Mouse (Mus musculus): ENCODE results near the gene Erbin. TPM values are rescaled to one million over a fixed set of nuclear protein-coding genes. Genes with fewer than 3 reads are reported as not detected.

Gene Erbin
- polyA plus RNA-seq, 1 experiment from 2014 or later = 8.8 TPM

DNA sequence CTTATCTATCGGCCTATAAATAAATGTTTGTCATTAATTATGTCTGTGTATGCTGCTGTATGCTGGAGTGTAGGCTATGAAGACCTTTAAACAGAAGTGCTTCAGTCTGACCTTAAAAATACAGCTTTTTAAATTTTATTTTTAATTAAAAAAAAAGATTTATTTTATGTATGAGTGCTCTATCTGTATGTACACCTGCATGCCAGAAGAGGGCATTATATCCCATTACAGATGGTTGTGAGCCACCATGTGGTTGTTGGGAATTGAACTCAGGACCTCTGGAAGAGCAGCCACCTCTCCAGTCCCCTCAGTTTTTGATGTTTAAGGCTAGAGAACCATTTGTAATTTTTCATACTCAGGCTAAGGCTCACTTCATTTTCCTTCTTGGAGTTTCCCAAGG lies 119.3 kb downstream of the Erbin start:
- no peaks in the 10 kb centered on the region for H3K36me3 ChIP-seq (ENCODE audit: control insufficient read depth, insufficient read depth)
- H3K9ac ChIP-seq (replicated peaks; ENCODE audit: low read depth, low read length) = no peak overlapping the region
- ATAC-seq = no peak
- 100% methylated on average over 1 of the region's 1 CpGs for WGBS
- H3K4me1 ChIP-seq (replicated peaks; ENCODE audit: control insufficient read depth, insufficient read depth, low read length) = peaks cover 11% of the 10 kb centered on the region
- no peak overlapping the region for H3K4me2 ChIP-seq (ENCODE audit: low read length)
- H3K4me3 ChIP-seq (replicated peaks; ENCODE audit: low read length) = no peak overlapping the region
- H3K27me3 ChIP-seq (replicated peaks; ENCODE audit: control insufficient read depth, insufficient read depth, low read length) = no peaks in the 10 kb centered on the region
- no peak overlapping the region for H3K27ac ChIP-seq (ENCODE audit: low read length)
- H3K9me3 ChIP-seq (ENCODE audit: control insufficient read depth, low read length) = no peaks in the 10 kb centered on the region

DNA sequence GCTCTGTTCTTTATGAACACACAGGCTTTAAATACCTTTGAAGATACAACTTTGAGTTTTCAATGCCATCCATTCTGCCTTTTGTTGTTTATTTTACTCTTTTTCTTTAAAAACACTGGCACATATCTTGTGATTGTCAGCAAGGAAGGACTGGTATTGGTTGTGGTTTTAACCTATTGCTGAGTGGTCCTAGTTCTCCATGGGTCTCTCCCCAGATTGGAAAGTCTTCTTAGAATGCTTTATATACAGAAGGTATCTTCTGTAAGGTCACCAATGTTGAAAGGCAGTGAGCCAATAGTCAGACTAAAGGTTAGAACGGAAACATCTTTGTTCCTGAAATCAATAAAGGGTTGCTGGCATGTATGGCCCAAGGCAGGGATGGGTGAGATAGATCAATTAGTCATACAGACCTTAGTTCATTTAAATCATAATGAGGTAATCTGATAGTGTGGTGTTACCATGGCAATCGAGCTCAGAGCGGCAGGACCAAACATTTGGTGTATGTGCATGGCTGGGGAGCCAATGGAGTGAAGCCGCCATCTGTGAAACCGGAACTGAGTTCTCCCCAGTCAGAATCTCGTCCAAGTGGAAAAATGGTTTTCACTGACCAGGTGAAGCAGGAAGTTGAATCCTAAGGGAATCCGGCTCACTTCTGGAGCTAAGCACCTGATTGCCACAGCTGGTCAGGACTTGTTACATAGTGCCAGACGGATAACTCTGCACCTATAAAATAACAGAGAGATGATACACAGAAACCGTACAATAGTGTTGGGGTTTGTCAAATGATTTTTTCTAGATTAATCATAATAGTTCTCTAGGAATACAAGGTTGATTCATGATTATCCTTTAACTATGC lies 125.4 kb downstream of the Erbin start:
- no peak overlapping the region for H3K4me2 ChIP-seq (ENCODE audit: low read length)
- peak; percentile 86 for ATAC-seq
- H3K9ac ChIP-seq (replicated peaks; ENCODE audit: low read depth, low read length) = no peak overlapping the region
- no peaks in the 10 kb centered on the region for H3K9me3 ChIP-seq (ENCODE audit: control insufficient read depth, low read length)
- H3K4me1 ChIP-seq (replicated peaks; ENCODE audit: control insufficient read depth, insufficient read depth, low read length) = 0 out of 2 replicates have a peak, but pooled peaks cover 3% of the 10 kb centered on the region
- WGBS = 46% methylated on average over 9 of the region's 9 CpGs
- no peak overlapping the region for H3K4me3 ChIP-seq (replicated peaks; ENCODE audit: low read length)
- H3K27me3 ChIP-seq (replicated peaks; ENCODE audit: control insufficient read depth, insufficient read depth, low read length) = no peaks in the 10 kb centered on the region
- H3K27ac ChIP-seq (ENCODE audit: low read length) = no peak overlapping the region
- no peaks in the 10 kb centered on the region for H3K36me3 ChIP-seq (ENCODE audit: control insufficient read depth, insufficient read depth)

DNA sequence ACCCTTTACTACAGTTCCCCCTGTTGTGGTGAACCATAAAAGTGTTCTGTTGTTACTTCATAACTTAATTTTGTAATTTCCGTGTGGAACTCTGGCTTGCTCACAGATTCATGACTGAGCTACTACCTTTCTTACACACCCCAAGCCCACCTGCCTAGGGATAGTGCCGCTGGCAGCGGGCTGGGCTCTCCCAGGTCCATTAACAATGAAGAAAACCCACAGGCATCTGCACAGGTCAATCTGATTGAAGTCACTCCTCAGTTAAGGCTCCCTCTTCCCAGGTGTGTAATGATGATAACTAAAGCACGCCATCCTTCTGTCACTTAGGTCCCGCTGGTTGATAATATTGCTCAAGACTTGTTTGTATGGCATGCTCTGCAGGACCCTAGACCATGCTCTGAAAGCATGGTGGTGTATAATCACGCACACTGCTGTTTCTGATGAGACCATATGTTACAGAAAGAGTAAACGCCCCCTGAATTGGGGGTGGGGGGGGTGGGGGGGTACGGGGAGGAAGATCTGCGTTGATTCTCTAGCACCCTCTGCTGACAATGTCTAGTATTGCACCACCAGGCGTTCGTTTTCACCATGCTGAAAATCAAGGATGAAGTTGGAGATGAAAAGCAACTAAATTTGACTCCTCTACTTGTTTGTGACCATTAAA lies 140.3 kb downstream of the Erbin start:
- no peaks in the 10 kb centered on the region for H3K36me3 ChIP-seq (ENCODE audit: control insufficient read depth, insufficient read depth)
- no peak overlapping the region for H3K27ac ChIP-seq (ENCODE audit: low read length)
- H3K4me3 ChIP-seq (replicated peaks; ENCODE audit: low read length) = no peak overlapping the region
- no peaks in the 10 kb centered on the region for H3K27me3 ChIP-seq (replicated peaks; ENCODE audit: control insufficient read depth, insufficient read depth, low read length)
- WGBS = 35% methylated on average over 11 of the region's 11 CpGs
- H3K4me1 ChIP-seq (replicated peaks; ENCODE audit: control insufficient read depth, insufficient read depth, low read length) = peaks cover 5% of the 10 kb centered on the region
- no peak overlapping the region for H3K9ac ChIP-seq (replicated peaks; ENCODE audit: low read depth, low read length)
- ATAC-seq = peak; percentile 74
- H3K9me3 ChIP-seq (ENCODE audit: control insufficient read depth, low read length) = no peaks in the 10 kb centered on the region
- no peak overlapping the region for H3K4me2 ChIP-seq (ENCODE audit: low read length)

DNA sequence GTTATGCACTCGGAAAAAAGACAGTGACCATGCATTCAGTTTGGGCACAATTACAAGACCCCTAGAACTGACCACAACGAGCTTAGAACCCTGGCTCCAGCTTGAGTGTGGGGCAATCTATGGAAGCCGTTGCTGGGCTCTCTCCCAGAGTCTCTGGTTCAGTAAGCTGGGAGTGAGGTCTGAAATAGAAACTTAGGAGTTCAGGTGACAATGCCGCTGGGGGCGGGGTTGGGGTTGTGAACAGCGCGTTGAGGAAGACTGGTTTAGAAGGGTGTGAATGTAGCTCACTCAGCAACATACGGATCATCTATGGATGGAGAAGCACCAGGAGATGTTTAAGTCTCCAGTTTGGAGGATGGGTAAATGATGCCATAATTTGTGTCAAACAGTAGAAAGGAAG lies 143.2 kb downstream of the Erbin start:
- H3K4me2 ChIP-seq (ENCODE audit: low read length) = no peak overlapping the region
- H3K9me3 ChIP-seq (ENCODE audit: control insufficient read depth, low read length) = no peaks in the 10 kb centered on the region
- no peaks in the 10 kb centered on the region for H3K36me3 ChIP-seq (ENCODE audit: control insufficient read depth, insufficient read depth)
- no peaks in the 10 kb centered on the region for H3K27me3 ChIP-seq (replicated peaks; ENCODE audit: control insufficient read depth, insufficient read depth, low read length)
- ATAC-seq = no peak
- no peak overlapping the region for H3K27ac ChIP-seq (ENCODE audit: low read length)
- WGBS = 72% methylated on average over 8 of the region's 8 CpGs
- H3K4me1 ChIP-seq (replicated peaks; ENCODE audit: control insufficient read depth, insufficient read depth, low read length) = peaks cover 19% of the 10 kb centered on the region
- no peak overlapping the region for H3K9ac ChIP-seq (replicated peaks; ENCODE audit: low read depth, low read length)
- H3K4me3 ChIP-seq (replicated peaks; ENCODE audit: low read length) = no peak overlapping the region

DNA sequence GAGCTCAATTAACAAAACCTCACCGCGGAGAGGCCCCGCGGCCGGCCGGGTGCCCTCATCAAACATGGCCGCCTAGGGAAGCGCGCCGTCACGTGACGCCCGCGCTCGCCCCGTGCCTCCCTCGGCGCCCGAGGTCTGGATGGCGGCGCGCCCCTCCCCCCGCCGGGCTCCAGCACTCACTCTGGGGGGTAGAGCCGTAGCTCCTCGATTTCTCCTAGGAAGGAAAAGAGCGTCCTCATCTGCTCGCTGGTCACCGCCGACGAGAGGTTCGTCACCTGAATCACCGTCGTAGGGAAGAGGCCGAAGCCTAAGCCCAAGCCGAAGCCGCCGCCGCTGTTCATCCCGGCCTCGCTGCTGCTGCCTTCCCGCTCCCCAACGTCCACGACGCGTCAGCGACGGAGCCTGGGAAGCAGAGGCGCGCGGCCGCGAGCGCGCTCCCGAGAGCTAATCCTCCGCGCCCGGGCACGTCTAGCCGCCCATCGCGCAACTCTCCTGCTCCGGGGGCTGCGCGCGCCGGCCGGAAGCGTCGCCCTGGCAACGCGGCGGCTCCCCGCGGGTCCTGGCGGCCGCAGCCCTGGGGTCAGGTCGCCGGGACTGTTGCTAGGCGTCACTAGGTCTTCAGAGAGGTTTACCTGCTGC lies 146.1 kb downstream of the Erbin start, which contains the start of gene Srek1:
Gene Srek1 (minus strand): TSS at position 490 of the 639 bp plus-strand sequence.
- peak within 1 kb of the TSS; percentile 73 for H3K4me3 ChIP-seq (replicated peaks; ENCODE audit: low read length)
- peaks cover 24% of the 10 kb centered on the region for H3K4me1 ChIP-seq (replicated peaks; ENCODE audit: control insufficient read depth, insufficient read depth, low read length)
- no peaks in the 10 kb centered on the region for H3K9me3 ChIP-seq (ENCODE audit: control insufficient read depth, low read length)
- under 1% methylated on average over 81 of the region's 81 CpGs for WGBS
- peak within 1 kb of the TSS; percentile 100 for H3K27ac ChIP-seq (ENCODE audit: low read length)
- H3K4me2 ChIP-seq (ENCODE audit: low read length) = peak within 1 kb of the TSS; percentile 85
- H3K27me3 ChIP-seq (replicated peaks; ENCODE audit: control insufficient read depth, insufficient read depth, low read length) = no peaks in the 10 kb centered on the region
- no peaks in the 10 kb centered on the region for H3K36me3 ChIP-seq (ENCODE audit: control insufficient read depth, insufficient read depth)
- ATAC-seq = peak; percentile 95
- peak within 1 kb of the TSS; percentile 91 for H3K9ac ChIP-seq (replicated peaks; ENCODE audit: low read depth, low read length)

DNA sequence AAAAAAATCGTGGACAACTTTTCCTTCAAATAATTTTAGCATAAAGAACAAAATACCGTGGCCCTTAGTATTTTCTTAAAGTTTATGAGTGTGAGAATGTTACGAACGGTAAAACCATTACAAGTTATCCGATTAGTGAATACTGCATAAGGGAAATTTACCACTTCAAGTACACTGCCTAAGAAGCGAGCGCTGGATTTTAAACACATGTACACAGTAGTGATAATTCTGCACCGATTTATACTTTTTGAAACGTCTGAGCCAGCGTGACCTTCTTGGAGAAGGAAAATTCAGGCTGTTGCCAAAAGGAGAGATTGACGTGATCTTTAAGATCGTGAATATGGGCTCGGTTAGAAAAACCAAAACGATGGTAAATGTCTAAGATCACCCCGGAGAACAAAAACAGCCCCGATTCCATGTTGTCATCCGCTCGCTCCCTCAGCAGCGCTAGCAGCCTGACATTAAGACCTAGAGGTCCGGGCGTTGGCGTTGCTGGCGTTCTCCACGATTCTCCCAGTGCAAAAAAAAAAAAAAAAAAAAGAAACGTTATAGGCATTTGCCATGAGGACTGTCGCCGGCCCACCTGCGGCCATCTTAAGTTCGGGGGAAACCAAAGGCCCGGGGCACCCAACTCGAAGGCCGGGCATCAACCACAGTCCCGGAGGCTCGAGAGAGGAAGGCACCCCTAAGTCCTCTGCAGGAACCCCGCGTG lies 146.8 kb downstream of the Erbin start:
- Histone ChIP-seq H3K4me2 (ENCODE audit: low read length) (peak overlapping the region; percentile 85), H3K9ac (replicated peaks; ENCODE audit: low read depth, low read length) (peak overlapping the region; percentile 91), H3K9me3 (ENCODE audit: control insufficient read depth, low read length) (no peaks in the 10 kb centered on the region), H3K36me3 (ENCODE audit: control insufficient read depth, insufficient read depth) (no peaks in the 10 kb centered on the region), H3K27me3 (replicated peaks; ENCODE audit: control insufficient read depth, insufficient read depth, low read length) (no peaks in the 10 kb centered on the region), H3K4me1 (replicated peaks; ENCODE audit: control insufficient read depth, insufficient read depth, low read length) (peaks cover 24% of the 10 kb centered on the region), H3K27ac (ENCODE audit: low read length) (peak overlapping the region; percentile 100), H3K4me3 (replicated peaks; ENCODE audit: low read length) (peak overlapping the region; percentile 73)
- ATAC-seq = peak; percentile 65; the same call in 1 of the 2 replicates
- WGBS = 2% methylated on average over 36 of the region's 36 CpGs

DNA sequence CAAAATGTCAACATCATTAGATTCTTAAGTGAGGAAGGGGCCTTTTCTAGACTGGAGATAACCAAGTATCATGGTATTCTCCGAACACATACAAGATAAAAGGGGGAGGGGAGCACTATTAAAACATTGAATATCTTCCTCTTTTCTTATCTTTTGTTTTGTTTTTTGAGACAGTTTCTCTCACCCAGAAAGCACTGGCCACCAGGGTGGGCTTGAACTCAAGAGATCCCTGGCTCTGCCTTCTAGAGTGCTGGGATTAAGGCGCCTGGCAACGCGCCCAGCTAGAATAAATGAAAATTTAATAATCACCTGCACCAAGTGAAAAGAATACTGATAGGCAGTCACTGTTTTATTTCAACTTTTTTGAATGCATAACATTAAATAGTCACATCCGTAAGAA lies 147.4 kb downstream of the Erbin start:
- Histone ChIP-seq H3K27me3 (replicated peaks; ENCODE audit: control insufficient read depth, insufficient read depth, low read length) (no peaks in the 10 kb centered on the region), H3K9me3 (ENCODE audit: control insufficient read depth, low read length) (no peaks in the 10 kb centered on the region), H3K27ac (ENCODE audit: low read length) (no peak overlapping the region), H3K4me1 (replicated peaks; ENCODE audit: control insufficient read depth, insufficient read depth, low read length) (peaks cover 24% of the 10 kb centered on the region), H3K9ac (replicated peaks; ENCODE audit: low read depth, low read length) (peak overlapping the region; percentile 41), H3K4me2 (ENCODE audit: low read length) (peak overlapping the region; percentile 85), H3K36me3 (ENCODE audit: control insufficient read depth, insufficient read depth) (no peaks in the 10 kb centered on the region), H3K4me3 (replicated peaks; ENCODE audit: low read length) (peak overlapping the region; percentile 73)
- WGBS = 25% methylated on average over 5 of the region's 5 CpGs
- no peak for ATAC-seq

DNA sequence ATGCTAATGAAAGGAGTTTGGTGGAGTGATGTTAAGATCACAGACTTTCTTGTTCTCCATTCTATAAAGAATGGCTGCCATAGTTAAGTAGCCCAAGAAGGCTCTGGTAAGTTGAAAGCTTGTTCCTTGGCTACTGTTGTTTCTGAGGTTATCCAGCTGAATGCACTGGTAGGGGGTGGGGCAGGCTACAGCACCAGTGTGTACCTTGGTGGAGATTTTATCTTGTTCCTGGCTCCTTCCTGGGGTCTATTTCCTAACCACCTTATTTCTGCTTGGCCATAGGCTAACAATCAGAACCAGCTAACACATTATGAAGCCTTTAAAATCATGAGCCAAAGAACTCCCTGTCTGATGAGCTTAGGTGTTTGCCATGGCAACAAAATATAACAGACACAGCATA lies 149.5 kb downstream of the Erbin start:
- H3K27ac ChIP-seq (ENCODE audit: low read length) = no peak overlapping the region
- no peak for ATAC-seq
- peaks cover 24% of the 10 kb centered on the region for H3K4me1 ChIP-seq (replicated peaks; ENCODE audit: control insufficient read depth, insufficient read depth, low read length)
- no peaks in the 10 kb centered on the region for H3K9me3 ChIP-seq (ENCODE audit: control insufficient read depth, low read length)
- no peak overlapping the region for H3K9ac ChIP-seq (replicated peaks; ENCODE audit: low read depth, low read length)
- no peak overlapping the region for H3K4me3 ChIP-seq (replicated peaks; ENCODE audit: low read length)
- no peaks in the 10 kb centered on the region for H3K27me3 ChIP-seq (replicated peaks; ENCODE audit: control insufficient read depth, insufficient read depth, low read length)
- H3K4me2 ChIP-seq (ENCODE audit: low read length) = no peak overlapping the region
- H3K36me3 ChIP-seq (ENCODE audit: control insufficient read depth, insufficient read depth) = peaks cover 5% of the 10 kb centered on the region; the same call in 1 of the 2 replicates
